Mouse (Mus musculus) embryonic facial prominence, embryonic 10.5 days (tissue): ENCODE data around the gene Efemp1. TPM values are rescaled to one million over a fixed set of nuclear protein-coding genes. Genes with fewer than 3 reads are reported as not detected.

ENCODE experiments used
- DNase-seq: peaks from one replicate; pipeline ENCODE4 v3.0.0-alpha.2; 2017; ENCODE audit warnings: low spot score
- H3K27ac ChIP-seq: fragments of 300-500 bp; sonication (generic); replicated peaks from 2 replicates; pipeline ENCODE4 v1.5.1; 2016; ENCODE audit warnings: mild to moderate bottlenecking
- H3K27me3 ChIP-seq: fragments of 300-500 bp; sonication (generic); replicated peaks from 2 replicates; pipeline ENCODE4 v1.6.1; 2016; ENCODE audit warnings: low read depth, mild to moderate bottlenecking; ENCODE audit not compliant: poor library complexity, severe bottlenecking
- H3K36me3 ChIP-seq: fragments of 300-500 bp; sonication (generic); replicated peaks from 2 replicates; pipeline ENCODE4 v1.6.1; 2016; ENCODE audit warnings: mild to moderate bottlenecking, moderate library complexity
- H3K4me1 ChIP-seq: fragments of 300-500 bp; sonication (generic); 2 replicates; pipeline ENCODE4 v1.6.1; 2016
- H3K4me3 ChIP-seq: fragments of 300-500 bp; sonication (generic); 2 replicates; pipeline ENCODE4 v1.5.1; 2016; ENCODE audit warnings: mild to moderate bottlenecking, moderate library complexity
- H3K9me3 ChIP-seq: fragments of 300-500 bp; sonication (generic); 2 replicates; pipeline ENCODE4 v1.6.1; 2016; ENCODE audit warnings: mild to moderate bottlenecking
- WGBS: fragments of 180-500 bp; shearing (Covaris S2); methylation state at CpG from one replicate; pipeline ENCODE4 v1.1.7; 2016; 5-methylcytosine and 5-hydroxymethylcytosine counted together
- polyA plus RNA-seq: library from polyadenylated mRNA; unstranded; fragments of >200 nt; fragmentation: Nextera tagmentation; extraction: Ambion mirVana; gene quantifications from 2 replicates; pipeline ENCODE4 v1.2.1, GENCODE M21; 2016

Efemp1 gene
- polyA plus RNA-seq, 1 experiment from 2014 or later, result 10.2 TPM

GRCm38 (mm10) chr11:28954673-28955304 lies 101.8 kb downstream of the Efemp1 start:
- Histone ChIP-seq H3K36me3 (no peaks in the 10 kb centered on the region), H3K9me3 (no peaks in the 10 kb centered on the region), H3K27me3 (no peaks in the 10 kb centered on the region), H3K4me1 (no peaks in the 10 kb centered on the region), H3K27ac (no peak overlapping the region), H3K4me3 (no peak overlapping the region)
- WGBS, result 71% methylated on average over 6 of the region's 6 CpGs
- DNase-seq, result no peak

- no peaks in the 10 kb centered on the region for H3K4me1 ChIP-seq
- H3K4me3 ChIP-seq, result no peak overlapping the region
- no peak overlapping the region for H3K27ac ChIP-seq
- no peaks in the 10 kb centered on the region for H3K36me3 ChIP-seq
- H3K27me3 ChIP-seq, result no peaks in the 10 kb centered on the region
- no peaks in the 10 kb centered on the region for H3K9me3 ChIP-seq
- DNase-seq, result no peak
Observed at GRCm38 (mm10) chr11:28955305-28955701, 102.3 kb downstream of the Efemp1 start.

- no peaks in the 10 kb centered on the region for H3K36me3 ChIP-seq
- WGBS, result 97% methylated on average over 1 of the region's 1 CpGs
- peaks cover 7% of the 10 kb centered on the region; the same call in 1 of the 2 replicates for H3K9me3 ChIP-seq
- no peak overlapping the region for H3K27ac ChIP-seq
- DNase-seq, result no peak
- H3K27me3 ChIP-seq, result no peaks in the 10 kb centered on the region
- H3K4me3 ChIP-seq, result no peak overlapping the region
- H3K4me1 ChIP-seq, result no peaks in the 10 kb centered on the region
Observed at GRCm38 (mm10) chr11:28961381-28961780, 108.4 kb downstream of the Efemp1 start.
